Mouse (Mus musculus): ENCODE results near the gene Gm10715. TPM values are rescaled to one million over a fixed set of nuclear protein-coding genes. Genes with fewer than 3 reads are reported as not detected.
"Not testable (repeated sequence)": the region's sequence is repeated elsewhere in the genome, so short reads cannot be mapped to it uniquely, and the experiment has no call there.

The Gm10715 gene
- total RNA-seq (2021): not detected
- long read RNA-seq, experiment 1: 0 reads
- long read RNA-seq, experiment 2: 0 reads

- H3K4me3 ChIP-seq; DNase-seq; intact Hi-C loops (cut with DNase I); H3K27ac ChIP-seq: not testable (repeated sequence)
Measured at GRCm38 (mm10) chr9:3036577-3036976, at the start of gene Gm10715. Gm10715 (plus strand) TSS chr9:3036877.

DNA sequence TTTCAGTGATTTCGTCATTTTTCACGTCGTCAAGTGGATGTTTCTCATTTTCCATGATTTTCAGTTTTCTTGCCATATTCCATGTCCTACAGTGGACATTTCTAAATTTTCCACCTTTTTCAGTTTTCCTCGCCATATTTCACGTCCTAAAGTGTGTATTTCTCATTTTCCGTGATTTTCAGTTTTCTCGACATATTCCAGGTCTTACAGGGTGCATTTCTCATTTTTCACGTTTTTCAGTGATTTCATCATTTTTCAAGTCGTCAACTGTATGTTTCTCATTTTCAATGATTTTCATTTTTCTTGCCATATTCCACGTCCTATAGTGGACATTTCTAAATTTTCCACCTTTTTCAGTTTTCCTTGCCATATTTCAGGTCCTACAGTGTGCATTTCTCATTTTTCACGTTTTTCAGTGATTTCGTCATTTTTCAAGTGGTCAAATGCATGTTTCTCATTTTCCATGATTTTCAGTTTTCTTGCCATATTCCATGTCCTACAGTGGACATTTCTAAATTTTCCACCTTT is 36.2 kb upstream of the Gm10715 start, which contains the start of gene Gm10722:
Gm10722 (plus strand) TSS at position 478 of the 528 bp plus-strand sequence.
- DNase-seq; intact Hi-C loops (cut with DNase I); H3K4me3 ChIP-seq; H3K27ac ChIP-seq: not testable (repeated sequence)

DNA sequence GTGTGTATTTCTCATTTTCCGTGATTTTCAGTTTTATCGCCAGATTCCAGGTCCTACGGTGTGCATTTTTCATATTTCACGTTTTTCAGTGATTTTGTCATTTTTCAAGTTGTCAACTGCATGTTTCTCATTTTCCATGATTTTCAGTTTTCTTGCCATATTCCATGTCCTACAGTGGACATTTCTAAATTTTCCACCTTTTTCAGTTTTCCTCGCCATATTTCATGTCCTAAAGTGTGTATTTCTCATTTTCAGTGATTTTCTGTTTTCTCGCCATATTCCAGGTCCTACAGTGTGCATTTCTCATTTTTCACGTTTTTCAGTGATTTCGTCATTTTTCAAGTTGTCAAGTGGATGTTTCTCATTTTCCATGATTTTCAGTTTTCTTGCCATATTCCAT is 35.7 kb upstream of the Gm10715 start:
- intact Hi-C loops (cut with DNase I); H3K27ac ChIP-seq; DNase-seq; H3K4me3 ChIP-seq: not testable (repeated sequence)

- H3K27ac ChIP-seq; H3K4me3 ChIP-seq; intact Hi-C loops (cut with DNase I): not testable (repeated sequence)
- peak; percentile 72 for DNase-seq
Measured at GRCm38 (mm10) chr9:3001948-3002659, 34.6 kb upstream of the Gm10715 start.

GRCm38 (mm10) chr9:3002794-3003396 is 33.8 kb upstream of the Gm10715 start, which contains the start of gene Gm11168:
Gm11168 (plus strand) TSS chr9:3003346.
- H3K4me3 ChIP-seq; DNase-seq; H3K27ac ChIP-seq; intact Hi-C loops (cut with DNase I): not testable (repeated sequence)

GRCm38 (mm10) chr9:3006179-3006578 is 30.5 kb upstream of the Gm10715 start:
- H3K27ac ChIP-seq; intact Hi-C loops (cut with DNase I); DNase-seq; H3K4me3 ChIP-seq: not testable (repeated sequence)

DNA sequence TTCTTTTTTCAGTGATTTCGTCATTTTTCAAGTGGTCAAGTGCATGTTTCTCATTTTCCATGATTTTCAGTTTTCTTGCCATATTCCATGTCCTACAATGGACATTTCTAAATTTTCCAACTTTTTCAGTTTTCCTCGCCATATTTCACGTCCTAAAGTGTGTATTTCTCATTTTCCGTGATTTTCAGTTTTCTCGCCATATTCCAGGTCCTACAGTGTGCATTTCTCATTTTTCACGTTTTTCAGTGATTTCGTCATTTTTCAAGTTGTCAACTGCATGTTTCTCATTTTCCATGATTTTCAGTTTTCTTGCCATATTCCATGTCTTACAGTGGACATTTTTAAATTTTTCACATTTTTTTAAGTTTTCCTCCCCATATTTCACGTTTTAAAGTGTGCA is 30.0 kb upstream of the Gm10715 start:
- H3K27ac ChIP-seq; intact Hi-C loops (cut with DNase I); H3K4me3 ChIP-seq: not testable (repeated sequence)
- DNase-seq: peak; percentile 15

GRCm38 (mm10) chr9:3007272-3007671 is 29.4 kb upstream of the Gm10715 start:
- H3K4me3 ChIP-seq; H3K27ac ChIP-seq; intact Hi-C loops (cut with DNase I); DNase-seq: not testable (repeated sequence)

- H3K27ac ChIP-seq: not testable (repeated sequence)
Measured at GRCm38 (mm10) chr9:3009331-3009730, 27.3 kb upstream of the Gm10715 start.

DNA sequence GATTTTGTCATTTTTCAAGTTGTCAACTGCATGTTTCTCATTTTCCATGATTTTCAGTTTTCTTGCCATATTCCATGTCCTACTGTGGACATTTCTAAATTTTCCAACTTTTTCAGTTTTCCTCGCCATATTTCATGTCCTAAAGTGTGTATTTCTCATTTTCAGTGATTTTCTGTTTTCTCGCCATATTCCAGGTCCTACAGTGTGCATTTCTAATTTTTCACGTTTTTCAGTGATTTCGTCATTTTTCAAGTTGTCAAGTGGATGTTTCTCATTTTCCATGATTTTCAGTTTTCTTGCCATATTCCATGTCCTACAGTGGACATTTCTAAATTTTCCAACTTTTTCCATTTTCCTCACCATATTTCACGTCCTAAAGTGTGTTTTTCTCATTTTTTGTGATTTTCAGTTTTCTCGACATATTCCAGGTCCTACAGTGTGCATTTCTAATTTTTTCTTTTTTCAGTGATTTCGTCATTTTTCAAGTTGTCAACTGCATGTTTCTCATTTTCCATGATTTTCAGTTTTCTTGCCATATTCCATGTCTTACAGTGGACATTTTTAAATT is 24.5 kb upstream of the Gm10715 start:
- DNase-seq; H3K4me3 ChIP-seq; intact Hi-C loops (cut with DNase I); H3K27ac ChIP-seq: not testable (repeated sequence)

More at GRCm38 (mm10) chr9:3009331-3009730, 27.3 kb upstream of the Gm10715 start:
- H3K4me3 ChIP-seq; intact Hi-C loops (cut with DNase I); DNase-seq: not testable (repeated sequence)

GRCm38 (mm10) chr9:3012733-3013279 is 23.9 kb upstream of the Gm10715 start, which contains the start of gene Gm10721:
Gm10721 (plus strand) TSS chr9:3013140.
- H3K27ac ChIP-seq; intact Hi-C loops (cut with DNase I); DNase-seq; H3K4me3 ChIP-seq: not testable (repeated sequence)

- H3K4me3 ChIP-seq; intact Hi-C loops (cut with DNase I); H3K27ac ChIP-seq; DNase-seq: not testable (repeated sequence)
Measured at GRCm38 (mm10) chr9:3015354-3015753, 21.3 kb upstream of the Gm10715 start, which contains the start of gene Gm10720. Gm10720 (plus strand) TSS chr9:3015654.

- H3K27ac ChIP-seq; DNase-seq; H3K4me3 ChIP-seq; intact Hi-C loops (cut with DNase I): not testable (repeated sequence)
Measured at GRCm38 (mm10) chr9:3015896-3016295, 20.8 kb upstream of the Gm10715 start.

DNA sequence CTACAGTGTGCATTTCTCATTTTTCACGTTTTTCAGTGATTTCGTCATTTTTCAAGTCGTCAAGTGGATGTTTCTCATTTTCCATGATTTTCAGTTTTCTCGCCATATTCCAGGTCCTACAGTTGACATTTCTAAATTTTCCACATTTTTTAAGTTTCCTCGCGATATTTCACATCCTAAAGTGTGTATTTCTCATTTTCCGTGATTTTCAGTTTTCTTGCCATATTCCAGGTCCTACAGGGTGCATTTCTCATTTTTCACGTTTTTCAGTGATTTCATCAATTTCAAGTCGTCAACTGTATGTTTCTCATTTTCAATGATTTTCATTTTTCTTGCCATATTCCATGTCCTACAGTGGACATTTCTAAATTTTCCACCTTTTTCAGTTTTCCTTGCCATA is 19.6 kb upstream of the Gm10715 start, which contains the start of gene Gm10719:
Gm10719 (plus strand) TSS at position 301 of the 400 bp plus-strand sequence.
- H3K4me3 ChIP-seq; DNase-seq; intact Hi-C loops (cut with DNase I); H3K27ac ChIP-seq: not testable (repeated sequence)

DNA sequence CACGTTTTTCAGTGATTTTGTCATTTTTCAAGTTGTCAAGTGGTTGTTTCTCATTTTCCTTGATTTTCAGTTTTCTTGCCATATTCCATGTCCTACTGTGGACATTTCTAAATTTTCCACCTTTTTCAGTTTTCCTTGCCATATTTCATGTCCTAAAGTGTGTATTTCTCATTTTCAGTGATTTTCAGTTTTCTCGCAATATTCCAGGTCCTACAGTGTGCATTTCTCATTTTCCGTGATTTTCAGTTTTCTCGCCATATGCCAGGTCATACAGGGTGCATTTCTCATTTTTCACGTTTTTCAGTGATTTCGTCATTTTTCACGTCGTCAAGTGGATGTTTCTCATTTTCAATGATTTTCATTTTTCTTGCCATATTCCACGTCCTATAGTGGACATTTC is 17.7 kb upstream of the Gm10715 start:
- H3K27ac ChIP-seq; intact Hi-C loops (cut with DNase I); H3K4me3 ChIP-seq: not testable (repeated sequence)
- peak; percentile 36 for DNase-seq

GRCm38 (mm10) chr9:3019835-3020727 is 16.6 kb upstream of the Gm10715 start:
- peak; percentile 21 for DNase-seq
- H3K27ac ChIP-seq; intact Hi-C loops (cut with DNase I); H3K4me3 ChIP-seq: not testable (repeated sequence)
